Mouse (Mus musculus): ENCODE data around the gene Rtn1.
"Not testable (repeated sequence)": the region's sequence is repeated elsewhere in the genome, so short reads cannot be mapped to it uniquely, and the experiment has no call there.

Gene Rtn1

GRCm38 (mm10) chr12:72324210-72324871 lies 84.5 kb downstream of the Rtn1 start:
- no peak for DNase-seq (ENCODE audit: low spot score in 2 of 2)

- DNase-seq (ENCODE audit: low spot score in 2 of 2): no peak
These were observed 85.1 kb downstream of the Rtn1 start for GRCm38 (mm10) chr12:72323778-72324177.

- DNase-seq (ENCODE audit: low spot score in 2 of 2): no peak
These were observed 93.0 kb downstream of the Rtn1 start for GRCm38 (mm10) chr12:72315732-72316465.

- no peak for DNase-seq (ENCODE audit: low spot score in 2 of 2)
These were observed 98.0 kb downstream of the Rtn1 start for GRCm38 (mm10) chr12:72310818-72311217.

DNA sequence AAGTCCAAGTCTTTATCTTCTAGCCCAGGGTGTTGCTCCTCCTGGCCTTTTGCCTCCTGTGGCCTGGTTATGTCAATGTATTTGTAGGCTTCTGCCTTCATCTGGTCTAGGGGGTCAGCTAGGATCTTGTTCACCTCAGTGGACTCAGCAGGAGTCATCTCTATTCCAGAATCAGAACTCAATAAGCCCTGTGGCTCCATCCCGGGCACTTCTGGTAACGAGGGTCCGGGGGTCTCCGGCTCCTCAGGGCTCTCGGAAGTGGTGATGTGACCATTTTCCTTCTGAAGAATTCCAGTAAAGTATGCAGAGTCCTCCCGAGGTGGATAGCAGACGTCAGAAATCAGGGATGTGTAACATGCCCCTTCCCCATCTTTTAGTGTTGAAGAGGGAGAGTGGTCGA lies 100.3 kb downstream of the Rtn1 start:
- DNase-seq (ENCODE audit: low spot score in 2 of 2): no peak

- DNase-seq (ENCODE audit: low spot score in 2 of 2): no peak
These were observed 102.6 kb downstream of the Rtn1 start for GRCm38 (mm10) chr12:72306281-72306680.

DNA sequence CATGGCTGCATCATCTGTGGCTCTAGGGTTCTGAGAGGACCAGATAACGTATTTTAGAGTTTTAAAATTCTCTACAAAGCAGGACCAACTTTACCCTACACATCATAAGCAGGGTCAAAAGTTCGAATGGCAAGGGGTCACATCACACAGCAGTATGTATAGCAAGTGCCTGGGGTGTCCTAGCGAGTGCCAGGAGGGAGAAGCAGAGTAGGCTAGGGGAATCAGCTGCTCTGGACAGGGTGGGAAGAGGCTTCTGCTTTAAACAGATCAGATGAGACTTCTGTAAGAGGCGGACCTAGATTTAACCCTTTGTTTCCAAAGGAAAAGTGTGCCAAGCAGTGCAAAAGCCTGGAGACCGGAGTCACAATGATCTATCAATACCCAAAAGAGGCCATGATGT lies 103.4 kb downstream of the Rtn1 start:
- DNase-seq (ENCODE audit: low spot score in 2 of 2): no peak

GRCm38 (mm10) chr12:72304985-72305384 lies 103.9 kb downstream of the Rtn1 start:
- DNase-seq (ENCODE audit: low spot score in 2 of 2): no peak

GRCm38 (mm10) chr12:72304347-72304688 lies 104.5 kb downstream of the Rtn1 start:
- no peak for DNase-seq (ENCODE audit: low spot score in 2 of 2)

- no peak for DNase-seq (ENCODE audit: low spot score in 2 of 2)
These were observed 105.1 kb downstream of the Rtn1 start for GRCm38 (mm10) chr12:72303624-72304346.

GRCm38 (mm10) chr12:72301431-72301830 lies 107.4 kb downstream of the Rtn1 start:
- no peak for DNase-seq (ENCODE audit: low spot score in 2 of 2)

DNA sequence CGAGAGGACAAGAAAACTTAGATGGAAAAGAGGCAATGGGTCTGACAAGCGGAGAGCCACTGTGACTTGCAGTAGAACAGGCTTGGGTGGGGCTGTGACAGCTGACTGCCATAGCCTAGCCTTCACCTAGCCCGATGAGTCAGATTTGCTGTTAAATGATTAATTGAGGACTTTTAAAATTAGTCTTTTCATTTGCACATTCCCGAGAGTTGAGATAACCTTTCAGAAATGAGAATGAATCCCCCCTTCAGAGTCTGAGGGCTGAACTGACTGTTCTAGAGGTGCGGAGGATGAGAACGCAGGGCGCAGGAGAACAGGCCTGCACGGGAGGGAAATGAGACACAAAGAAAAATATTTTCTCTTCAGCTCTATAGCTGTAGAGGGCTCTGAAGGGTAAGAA lies 107.9 kb downstream of the Rtn1 start:
- DNase-seq (ENCODE audit: low spot score in 2 of 2): no peak

GRCm38 (mm10) chr12:72298222-72298621 lies 110.6 kb downstream of the Rtn1 start:
- DNase-seq (ENCODE audit: low spot score in 2 of 2): no peak

- DNase-seq (ENCODE audit: low spot score in 2 of 2): no peak
These were observed 112.3 kb downstream of the Rtn1 start for GRCm38 (mm10) chr12:72296552-72296951.

- not testable (repeated sequence) for DNase-seq (ENCODE audit: low spot score in 2 of 2)
These were observed 115.7 kb downstream of the Rtn1 start for GRCm38 (mm10) chr12:72293185-72293584.

DNA sequence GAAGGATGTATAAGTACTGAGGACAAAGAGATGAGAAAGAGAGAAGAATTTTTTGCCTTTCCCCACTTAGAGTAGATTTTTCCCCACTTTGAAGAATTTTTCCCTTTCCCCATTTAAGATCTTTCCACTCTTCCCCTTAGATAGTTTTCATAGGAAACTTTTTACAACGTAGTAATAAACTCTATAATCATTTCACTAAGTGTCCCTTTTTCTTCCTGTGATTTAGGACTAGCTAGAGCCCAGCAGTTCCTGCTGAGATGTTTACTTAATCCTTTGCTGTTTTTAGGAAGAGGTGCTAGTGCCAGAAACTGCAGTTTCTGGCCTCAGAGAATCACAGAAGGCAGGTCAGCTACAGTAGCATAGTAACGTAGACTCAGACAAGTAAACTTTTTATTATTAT lies 116.3 kb downstream of the Rtn1 start:
- DNase-seq (ENCODE audit: low spot score in 2 of 2): no peak

DNA sequence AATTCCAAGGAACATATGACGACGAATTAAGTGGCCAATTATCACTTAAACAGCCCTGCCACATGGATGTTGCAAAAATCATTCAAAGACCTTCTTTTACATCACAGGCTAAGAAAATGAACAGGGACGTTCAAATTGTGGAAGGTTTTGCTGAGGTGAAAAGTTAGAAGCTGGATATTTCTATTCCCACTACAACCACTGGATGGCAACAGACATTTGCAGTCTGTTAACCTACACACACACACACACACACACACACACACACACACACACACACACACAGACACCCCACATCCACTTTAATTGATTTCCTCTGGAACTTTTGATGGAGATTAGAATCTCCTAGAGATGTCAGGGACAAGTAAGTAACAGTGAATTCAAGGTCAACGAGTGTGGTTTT lies 117.6 kb downstream of the Rtn1 start:
- DNase-seq (ENCODE audit: low spot score in 2 of 2): no peak

DNA sequence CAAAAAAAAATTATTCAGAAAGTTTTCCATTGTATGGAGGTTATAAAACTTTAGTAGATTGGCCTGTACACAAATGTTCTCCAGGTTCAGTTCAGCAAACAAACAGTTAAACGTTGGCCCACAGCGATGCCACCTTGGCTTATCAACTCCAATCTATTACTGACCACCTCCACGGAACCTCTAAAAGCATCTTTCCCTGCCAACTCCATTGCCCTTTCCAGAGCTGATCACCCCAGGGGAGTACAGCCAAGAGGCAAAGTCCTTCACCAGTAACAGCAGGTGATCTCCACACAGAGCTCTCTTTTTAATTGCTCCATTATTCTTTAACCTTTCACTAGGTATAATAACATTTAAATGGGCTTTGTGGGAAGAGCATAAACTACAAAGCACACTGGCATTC lies 120.6 kb downstream of the Rtn1 start:
- DNase-seq (ENCODE audit: low spot score in 2 of 2): no peak

GRCm38 (mm10) chr12:72287332-72288004 lies 121.4 kb downstream of the Rtn1 start:
- DNase-seq (ENCODE audit: low spot score in 2 of 2): no peak

GRCm38 (mm10) chr12:72285366-72286345 lies 123.2 kb downstream of the Rtn1 start:
- peak; percentile 59 to 88 for DNase-seq (ENCODE audit: low spot score in 2 of 2)

GRCm38 (mm10) chr12:72284576-72284975 lies 124.3 kb downstream of the Rtn1 start:
- DNase-seq (ENCODE audit: low spot score in 2 of 2): no peak
